Mouse (Mus musculus): ENCODE data around the gene Col4a2.

- TF ChIP-seq POLR2A (IDR thresholded peaks at IDR 0.05; ENCODE audit: extremely low read depth, insufficient read depth, low read length) (no peak), CTCF (IDR thresholded peaks at IDR 0.05; ENCODE audit: extremely low read depth, insufficient read depth, low read length) (no peak)
Measured at GRCm38 (mm10) chr8:11411504-11412124, 99.0 kb downstream of the Col4a2 start.
